9 mouse cellular contexts compared by ENCODE assay signal in the genomic region with DNA sequence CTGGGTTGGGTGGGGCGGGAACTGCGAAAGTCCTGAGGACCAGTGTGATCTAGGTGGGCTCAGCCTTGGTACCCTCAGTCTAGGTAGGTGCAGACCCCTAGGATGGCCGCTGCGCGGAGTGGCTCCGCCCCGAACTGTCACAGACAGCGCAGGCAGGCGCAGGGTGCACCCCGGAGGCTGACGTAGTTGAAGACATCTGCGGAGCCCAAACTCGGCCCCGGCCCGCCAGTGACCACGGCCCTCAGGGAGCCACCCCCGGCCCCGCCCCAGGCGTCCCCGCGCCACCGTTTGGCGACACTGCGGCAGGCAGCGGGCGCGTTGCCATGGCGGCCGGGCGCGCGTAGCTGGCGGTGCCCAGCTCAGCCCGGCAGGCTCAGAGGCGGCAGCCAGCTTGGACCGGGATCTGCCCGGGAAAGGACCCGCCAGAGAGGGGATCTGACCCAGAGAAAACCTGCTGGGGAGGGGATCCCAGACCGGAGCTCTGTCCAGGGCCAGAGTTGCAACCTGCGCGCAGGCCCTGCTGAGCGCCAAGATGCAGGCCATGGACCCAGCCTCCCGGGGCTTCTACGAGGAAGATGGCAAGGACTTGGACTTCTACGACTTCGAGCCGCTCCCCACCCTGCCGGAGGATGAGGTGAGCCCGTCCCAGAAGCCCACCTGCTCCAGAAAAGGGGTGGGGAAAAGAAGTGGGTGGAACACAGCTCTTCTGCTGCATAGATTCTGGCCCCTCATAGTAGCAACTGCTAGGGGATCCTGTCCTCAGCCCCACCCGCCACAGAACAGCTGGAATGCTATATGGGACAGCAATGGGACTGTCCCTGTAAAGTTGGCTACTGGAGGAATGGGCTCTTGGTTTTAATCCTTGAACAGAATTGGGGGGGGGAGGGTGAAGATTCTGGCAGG. TPM values are rescaled to one million over a fixed set of nuclear protein-coding genes. Genes with fewer than 3 reads are reported as not detected.
DNase-seq lines count a peak whose midpoint lies in the region; ATAC-seq and TF ChIP-seq lines count a peak whose summit lies in the region.
"Had no signal": no experiment of that assay in that cellular context is flagged by ENCODE, and none has a peak within 500 bp of the region (broad histone marks: within the 10 kb centered on the region; RNA-seq: fewer than 3 reads in every experiment).

A gene (plus strand): TSS at position 42 of the 903 bp plus-strand sequence.

- peaks cover 10% of the 10 kb centered on the region for H3K4me1 ChIP-seq in kidney, embryonic 15.5 days
- H3K4me1 ChIP-seq in kidney, adult 2 months (ENCODE audit: control insufficient read depth, insufficient read depth, low read length): no peaks in the 10 kb centered on the region
- 0 out of 2 replicates have a peak, but pooled peaks cover 3% of the 10 kb centered on the region for H3K4me1 ChIP-seq in intestine, embryonic 16.5 days (ENCODE audit: control insufficient read depth, insufficient read depth, low read length)
- H3K4me1 ChIP-seq in liver, embryonic 13.5 days (replicated peaks): no peaks in the 10 kb centered on the region

- no peak for TF ChIP-seq CTCF in kidney, adult 2 months (conservative IDR thresholded peaks at IDR 0.05; ENCODE audit: insufficient read depth, insufficient read length, low read depth, low read length)

- no peak for DNase-seq in kidney, adult 2 months
- peak; percentile 81 to 92 for DNase-seq in cerebellum, adult 18-20 months
- DNase-seq in liver, embryonic 13.5 days: no peak
- peak; percentile 78 for DNase-seq in right cerebral cortex, postnatal 10 days (ENCODE audit: low spot score in 2 of 2)
- DNase-seq in thymus, postnatal 0 days (ENCODE audit: low spot score): no peak

- peak within 1 kb of the TSS; percentile 89 for H3K4me2 ChIP-seq in kidney, embryonic 15.5 days
- peak within 1 kb of the TSS; percentile 69 for H3K4me2 ChIP-seq in intestine, embryonic 16.5 days (ENCODE audit: low read depth, low read length)
- H3K4me2 ChIP-seq in liver, embryonic 13.5 days: peak within 1 kb of the TSS; percentile 45

- H3K9me3 ChIP-seq in kidney, embryonic 15.5 days (replicated peaks): no peaks in the 10 kb centered on the region
- no peaks in the 10 kb centered on the region for H3K9me3 ChIP-seq in intestine, embryonic 16.5 days (ENCODE audit: control insufficient read depth, low read length)
- no peaks in the 10 kb centered on the region for H3K9me3 ChIP-seq in liver, embryonic 13.5 days (replicated peaks)

- WGBS in kidney, embryonic 15.5 days: under 1% methylated on average over 50 of the region's 50 CpGs
- 1% methylated on average over 50 of the region's 50 CpGs for whole genome bisulfite sequencing in kidney, adult 2 months
- WGBS in intestine, embryonic 16.5 days: under 1% methylated on average over 50 of the region's 50 CpGs
- WGBS in liver, embryonic 13.5 days (ENCODE audit: insufficient replicate concordance): 2% methylated on average over 50 of the region's 50 CpGs

- H3K27me3 ChIP-seq in kidney, embryonic 15.5 days: peaks cover 51% of the 10 kb centered on the region
- no peaks in the 10 kb centered on the region for H3K27me3 ChIP-seq in kidney, adult 2 months (replicated peaks; ENCODE audit: control insufficient read depth, insufficient read depth, low read length)
- H3K27me3 ChIP-seq in intestine, embryonic 16.5 days (replicated peaks; ENCODE audit: control insufficient read depth, insufficient read depth, low read length): peaks cover 35% of the 10 kb centered on the region
- H3K27me3 ChIP-seq in liver, embryonic 13.5 days: peaks cover 36% of the 10 kb centered on the region

- no peak within 1 kb of the TSS for H3K27ac ChIP-seq in kidney, embryonic 15.5 days
- H3K27ac ChIP-seq in kidney, adult 2 months (ENCODE audit: insufficient read depth, low read depth, low read length): no peak within 1 kb of the TSS
- H3K27ac ChIP-seq in intestine, embryonic 16.5 days (ENCODE audit: low read length): no peak within 1 kb of the TSS
- H3K27ac ChIP-seq in liver, embryonic 13.5 days: no peak within 1 kb of the TSS
- H3K27ac ChIP-seq: liver, embryonic 14.5 days had no signal

- peak within 1 kb of the TSS; percentile 31 for H3K9ac ChIP-seq in kidney, embryonic 15.5 days
- peak within 1 kb of the TSS; percentile 45 for H3K9ac ChIP-seq in intestine, embryonic 16.5 days (ENCODE audit: low read depth, low read length)
- no peak within 1 kb of the TSS for H3K9ac ChIP-seq in liver, embryonic 13.5 days
- H3K9ac ChIP-seq: liver, embryonic 14.5 days had no signal

- no peaks in the 10 kb centered on the region for H3K36me3 ChIP-seq in kidney, embryonic 15.5 days
- no peaks in the 10 kb centered on the region for H3K36me3 ChIP-seq in kidney, adult 2 months (ENCODE audit: control insufficient read depth, insufficient read depth, low read length)
- no peaks in the 10 kb centered on the region for H3K36me3 ChIP-seq in intestine, embryonic 16.5 days (ENCODE audit: control insufficient read depth, insufficient read depth, low read length)
- no peaks in the 10 kb centered on the region for H3K36me3 ChIP-seq in liver, embryonic 13.5 days

- TF ChIP-seq POLR2A in kidney, adult 2 months (IDR thresholded peaks at IDR 0.05; ENCODE audit: low read depth, low read length): no peak

- ATAC-seq in kidney, embryonic 15.5 days (replicated peaks; ENCODE audit: low FRiP score): peak; percentile 87
- ATAC-seq in frontal cortex, adult (ENCODE audit: low TSS enrichment): peak; percentile 58
- ATAC-seq in intestine, embryonic 16.5 days: no peak
- no peak for ATAC-seq in liver, embryonic 13.5 days (ENCODE audit: low read depth)

- H3K4me3 ChIP-seq in kidney, embryonic 15.5 days (replicated peaks): peak within 1 kb of the TSS; percentile 50
- H3K4me3 ChIP-seq in kidney, adult 2 months (ENCODE audit: insufficient read depth, low read depth, low read length): no peak within 1 kb of the TSS
- H3K4me3 ChIP-seq in intestine, embryonic 16.5 days (ENCODE audit: low read length): peak within 1 kb of the TSS; percentile 43
- H3K4me3 ChIP-seq in liver, embryonic 13.5 days (replicated peaks): peak within 1 kb of the TSS; percentile 18

RNA-seq across cellular contexts. Expression of the gene that starts here (rescaled TPM):
- 0.19 and 0.26 TPM in 2 replicates for polyA plus RNA-seq in kidney, embryonic 15.5 days (2015; fragmentation: Nextera tagmentation; extraction: Ambion mirVana)
- polyA plus RNA-seq in kidney, adult 2 months (2012; rRNA removed): 0.02 TPM in 1 of 2 replicates, not detected in the other
- polyA plus RNA-seq in intestine, embryonic 16.5 days (2015; fragmentation: Nextera tagmentation; extraction: Ambion mirVana): 0.09 and 0.13 TPM in 2 replicates
- polyA plus RNA-seq in liver, embryonic 13.5 days (2015; fragmentation: Nextera tagmentation; extraction: Ambion mirVana): 0.02 TPM in 1 of 2 replicates, not detected in the other
- 0.90 and 1.0 TPM in 2 replicates for polyA plus RNA-seq in thymus, postnatal 0 days (2015; fragmentation: Nextera tagmentation; extraction: Ambion mirVana)

Comparison
In these comparisons a context has a peak if more than half of its experiments do, and no peak if none do; other contexts are left out.
1. Peak in ATAC-seq, H3K4me3 ChIP-seq, H3K9ac ChIP-seq and H3K4me2 ChIP-seq in kidney, embryonic 15.5 days; RNA of the gene not detected or under 1 TPM.
2. DNase-seq: peak in cerebellum, adult 18-20 months (2 of 2) and right cerebral cortex, postnatal 10 days (2 of 2); none in kidney, adult 2 months (single experiment), liver, embryonic 13.5 days (single experiment) and thymus, postnatal 0 days (single experiment).
3. Peak in every context shown above with its lines, with median percentiles within 50 percentile points of each other: H3K4me2 ChIP-seq.